Mouse (Mus musculus) lung, postnatal 0 days (tissue): ENCODE results near the gene Antxr1. TPM values are rescaled to one million over a fixed set of nuclear protein-coding genes. Genes with fewer than 3 reads are reported as not detected.

ENCODE experiments used
- ATAC-seq: fragments of 200-750 bp; cut with Nextera tagmentation; 2 replicates; pipeline ENCODE4 v1.8.0; 2017; ENCODE audit warnings: moderate library complexity
- DNase-seq: peaks from one replicate; pipeline ENCODE4 v3.0.0-alpha.2; 2016; ENCODE audit warnings: low spot score
- H3K27ac ChIP-seq: fragments of 300-500 bp; sonication (generic); 2 replicates; pipeline ENCODE4 v1.5.1; 2014; ENCODE audit warnings: antibody characterized with exemption, mild to moderate bottlenecking, low read length, mixed read lengths
- H3K27me3 ChIP-seq: fragments of 300-500 bp; sonication (generic); replicated peaks from 2 replicates; pipeline ENCODE4 v1.6.1; 2014; ENCODE audit warnings: low read length, mixed read lengths; ENCODE audit not compliant: insufficient read depth
- H3K36me3 ChIP-seq: fragments of 300-500 bp; sonication (generic); 2 replicates; pipeline ENCODE4 v1.6.1; 2014; ENCODE audit warnings: low read length, mixed read lengths; ENCODE audit not compliant: insufficient read depth
- H3K4me1 ChIP-seq: fragments of 300-500 bp; sonication (generic); 2 replicates; pipeline ENCODE4 v1.6.1; 2014; ENCODE audit warnings: antibody characterized with exemption, low read depth, low read length, mixed read lengths; ENCODE audit not compliant: insufficient read depth
- H3K4me2 ChIP-seq: fragments of 300-500 bp; sonication (generic); replicated peaks from 2 replicates; pipeline ENCODE4 v1.6.1; 2014; ENCODE audit warnings: low read depth, mild to moderate bottlenecking, low read length, moderate library complexity, mixed read lengths
- H3K4me3 ChIP-seq: fragments of 300-500 bp; sonication (generic); 2 replicates; pipeline ENCODE4 v1.5.1; 2014; ENCODE audit warnings: low read depth, low read length
- H3K9ac ChIP-seq: fragments of 300-500 bp; sonication (generic); replicated peaks from 2 replicates; pipeline ENCODE4 v1.6.1; 2014; ENCODE audit warnings: low read depth, mild to moderate bottlenecking
- H3K9me3 ChIP-seq: fragments of 300-500 bp; sonication (generic); 2 replicates; pipeline ENCODE4 v1.6.1; 2016; ENCODE audit warnings: low read length, mixed read lengths
- CTCF ChIP-seq: IDR thresholded peaks from 2 replicates; pipeline ENCODE4 v1.5.1; 2016; ENCODE audit warnings: antibody characterized with exemption, mild to moderate bottlenecking
- EP300 ChIP-seq: IDR thresholded peaks from 2 replicates; pipeline ENCODE4 v1.6.1; 2016; ENCODE audit warnings: antibody characterized with exemption, mild to moderate bottlenecking, control low read depth
- WGBS: fragments of 180-500 bp; shearing (Covaris S2); extraction: QIAGEN DNeasy Blood & Tissue Kit; methylation state at CpG from one replicate; pipeline ENCODE4 v1.1.7; 2014; 5-methylcytosine and 5-hydroxymethylcytosine counted together
- polyA plus RNA-seq: library from polyadenylated mRNA; unstranded; fragments of >200 nt; fragmentation: Nextera tagmentation; extraction: Ambion mirVana; gene quantifications from 2 replicates; pipeline ENCODE4 v1.2.1, GENCODE M21; 2015

Antxr1 gene
- polyA plus RNA-seq, 1 experiment from 2014 or later: 11.7 TPM

DNA sequence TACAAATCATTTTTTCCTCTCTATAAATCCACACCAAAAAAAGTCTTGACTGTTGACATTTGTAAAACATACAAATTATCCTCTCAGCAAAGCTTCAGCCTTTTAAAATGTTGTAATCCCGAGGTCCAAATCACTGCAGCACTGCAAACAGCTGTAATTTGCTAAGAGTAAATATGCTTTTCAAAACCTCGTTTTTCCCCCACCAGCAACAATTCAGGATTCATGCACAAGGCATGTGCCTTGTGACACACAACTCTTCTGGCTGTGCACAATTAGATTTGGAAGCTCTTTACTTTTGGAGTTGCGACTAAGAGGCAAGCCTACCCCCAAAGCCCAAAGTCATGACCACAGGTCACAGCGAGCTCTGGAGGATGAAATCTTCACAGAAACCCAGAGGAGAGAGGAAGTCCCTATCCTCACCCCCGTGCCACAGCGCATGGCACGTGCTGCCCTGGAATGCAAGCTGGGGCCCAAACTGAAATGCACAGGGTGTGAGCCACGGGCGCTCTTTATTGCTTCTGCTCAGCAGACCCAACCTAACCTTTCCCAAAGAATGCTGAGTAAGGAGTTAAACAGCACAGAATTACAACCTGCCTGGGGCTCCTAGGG is 87.3 kb downstream of the Antxr1 start:
- no peaks in the 10 kb centered on the region for H3K4me1 ChIP-seq
- H3K27me3 ChIP-seq: no peaks in the 10 kb centered on the region
- peak overlapping the region; percentile 15; the same call in 1 of the 2 replicates for H3K27ac ChIP-seq
- TF ChIP-seq EP300 (no peak), CTCF (no peak)
- DNase-seq (peak; percentile 48), ATAC-seq (peak; percentile 38)
- no peaks in the 10 kb centered on the region for H3K9me3 ChIP-seq
- no peak overlapping the region for H3K9ac ChIP-seq
- H3K4me2 ChIP-seq: no peak overlapping the region
- H3K36me3 ChIP-seq: peaks cover 2% of the 10 kb centered on the region; the same call in 1 of the 2 replicates
- H3K4me3 ChIP-seq: no peak overlapping the region
- 66% methylated on average over 9 of the region's 9 CpGs for WGBS

DNA sequence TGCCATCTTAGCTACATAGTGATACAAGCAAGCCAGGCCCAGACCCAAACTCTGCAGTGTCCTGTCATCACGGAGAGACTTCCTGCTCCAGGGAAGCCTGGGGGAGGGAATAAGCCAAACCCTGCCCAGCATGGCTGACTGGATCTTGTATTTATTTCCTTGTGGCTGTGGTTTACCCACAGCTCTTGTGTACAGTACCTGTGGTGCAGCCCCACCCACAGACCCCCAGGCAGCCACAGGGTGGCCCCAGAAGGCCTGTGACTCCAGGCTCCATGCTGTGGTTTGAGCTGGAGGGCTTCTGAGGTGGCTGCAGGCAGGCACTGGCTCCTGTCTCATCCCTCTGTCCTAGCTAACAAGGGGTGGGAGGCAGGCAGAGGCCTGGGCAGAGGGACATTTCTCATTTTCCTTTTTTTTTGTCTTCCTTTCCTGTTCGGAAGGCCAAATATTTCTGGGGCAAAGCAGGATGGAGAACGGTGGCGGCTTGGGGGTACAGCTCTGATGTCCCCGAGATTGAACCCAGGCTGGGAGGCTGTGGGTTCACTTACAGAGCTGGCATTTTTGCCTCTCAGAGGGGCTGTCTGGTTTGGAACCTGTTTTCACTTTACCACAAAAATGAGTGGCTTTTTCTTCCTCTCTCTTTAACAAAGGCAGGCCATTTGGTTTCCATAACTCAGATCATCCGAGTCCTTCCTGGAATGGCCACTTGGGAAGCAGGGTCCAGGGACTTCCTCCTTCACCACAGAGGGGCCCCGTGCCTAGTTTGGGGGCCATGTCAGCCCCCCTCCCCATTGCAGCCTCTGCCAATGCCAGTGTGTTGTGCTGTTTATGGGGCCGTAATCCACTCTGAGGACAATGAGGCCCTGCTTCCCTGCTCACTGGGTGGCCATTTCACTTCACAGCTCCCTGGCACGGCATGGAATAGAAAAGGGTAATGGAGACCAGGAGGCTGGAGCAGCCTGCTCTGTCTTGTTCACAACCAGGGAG is 91.2 kb downstream of the Antxr1 start:
- TF ChIP-seq CTCF: no peak
- TF ChIP-seq EP300: no peak
- Histone ChIP-seq H3K4me1 (no peaks in the 10 kb centered on the region), H3K27ac (no peak overlapping the region), H3K36me3 (0 out of 2 replicates have a peak, but pooled peaks cover 2% of the 10 kb centered on the region), H3K4me3 (no peak overlapping the region), H3K4me2 (no peak overlapping the region), H3K9ac (no peak overlapping the region), H3K9me3 (no peaks in the 10 kb centered on the region), H3K27me3 (no peaks in the 10 kb centered on the region)
- WGBS: 71% methylated on average over 9 of the region's 9 CpGs
- ATAC-seq: no peak
- DNase-seq: no peak

DNA sequence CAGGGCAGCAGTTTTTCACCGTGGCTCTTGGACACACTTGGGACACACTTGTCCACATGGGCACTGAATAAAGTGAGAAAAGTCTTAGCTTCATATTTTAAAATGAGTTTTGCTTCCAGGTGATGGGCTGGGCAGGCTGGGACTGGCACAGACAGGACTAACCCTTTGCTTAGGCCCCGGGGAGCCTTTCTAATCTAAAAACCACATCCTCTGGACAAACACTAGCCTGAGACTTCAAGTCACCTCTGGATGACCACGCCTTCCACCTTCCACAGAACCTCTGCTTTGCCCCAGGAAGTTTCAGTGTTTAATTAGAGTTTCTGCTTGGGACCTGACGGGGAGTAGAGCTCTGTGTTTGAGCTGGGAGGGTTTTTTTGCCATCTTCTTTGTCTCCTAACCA is 98.4 kb downstream of the Antxr1 start:
- Histone ChIP-seq H3K9ac (no peak overlapping the region), H3K4me1 (no peaks in the 10 kb centered on the region), H3K4me3 (no peak overlapping the region), H3K27ac (no peak overlapping the region), H3K36me3 (no peaks in the 10 kb centered on the region), H3K27me3 (no peaks in the 10 kb centered on the region), H3K4me2 (no peak overlapping the region), H3K9me3 (no peaks in the 10 kb centered on the region)
- WGBS: 55% methylated on average over 4 of the region's 4 CpGs
- TF ChIP-seq CTCF: no peak
- TF ChIP-seq EP300: no peak
- ATAC-seq: no peak
- no peak for DNase-seq

DNA sequence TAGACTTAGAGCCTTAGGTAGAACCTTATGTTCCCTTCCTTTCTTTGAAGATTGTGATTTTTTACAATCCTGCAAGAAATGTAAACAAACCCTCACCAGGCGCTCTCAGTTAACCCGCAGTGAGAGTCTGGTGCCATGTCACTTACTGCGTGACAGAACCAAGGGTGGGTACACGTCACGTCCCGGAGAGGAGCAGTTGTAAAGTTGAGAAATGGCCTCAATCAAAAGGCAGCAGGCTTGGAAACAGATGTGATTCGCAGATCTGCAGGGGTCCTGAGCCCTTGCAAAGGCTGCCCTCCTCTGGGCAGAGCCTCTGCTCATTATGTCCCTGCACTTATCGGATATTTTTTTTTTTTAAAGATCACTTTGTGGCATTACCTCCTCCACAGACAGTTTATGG is 99.6 kb downstream of the Antxr1 start:
- 29% methylated on average over 8 of the region's 8 CpGs for WGBS
- ATAC-seq (peak; percentile 25; the same call in 1 of the 2 replicates), DNase-seq (no peak)
- Histone ChIP-seq H3K27ac (no peak overlapping the region; the same call in 1 of the 2 replicates), H3K27me3 (no peaks in the 10 kb centered on the region), H3K4me3 (no peak overlapping the region), H3K4me2 (no peak overlapping the region), H3K9me3 (no peaks in the 10 kb centered on the region), H3K36me3 (no peaks in the 10 kb centered on the region), H3K4me1 (no peaks in the 10 kb centered on the region), H3K9ac (no peak overlapping the region)
- TF ChIP-seq CTCF: peak; percentile 39
- TF ChIP-seq EP300: no peak

DNA sequence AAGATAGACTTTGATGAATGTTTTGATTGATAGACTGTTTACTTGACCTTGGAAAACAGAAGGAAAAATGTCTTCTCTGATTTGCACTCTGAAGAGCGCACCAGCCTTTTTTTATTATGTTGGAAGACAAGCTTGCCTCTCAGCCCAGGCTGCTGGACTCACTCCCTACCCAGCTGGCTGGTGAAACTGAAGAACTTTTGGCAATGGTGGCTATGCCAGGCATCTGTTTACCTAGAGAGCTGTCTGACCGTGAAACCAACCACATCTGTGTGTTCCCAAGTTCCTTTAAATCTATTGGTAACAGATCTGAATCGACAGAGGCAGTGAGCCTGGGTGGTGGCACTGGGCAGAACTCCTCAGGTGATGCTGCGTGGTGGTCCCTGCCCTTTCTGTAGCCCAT is 102.5 kb downstream of the Antxr1 start:
- DNase-seq (no peak), ATAC-seq (no peak)
- 79% methylated on average over 4 of the region's 4 CpGs for WGBS
- TF ChIP-seq CTCF (no peak), EP300 (no peak)
- no peaks in the 10 kb centered on the region for H3K36me3 ChIP-seq
- no peaks in the 10 kb centered on the region for H3K27me3 ChIP-seq
- H3K9me3 ChIP-seq: no peaks in the 10 kb centered on the region
- no peak overlapping the region for H3K4me3 ChIP-seq
- H3K9ac ChIP-seq: no peak overlapping the region
- H3K4me2 ChIP-seq: no peak overlapping the region
- no peak overlapping the region for H3K27ac ChIP-seq
- no peaks in the 10 kb centered on the region for H3K4me1 ChIP-seq

DNA sequence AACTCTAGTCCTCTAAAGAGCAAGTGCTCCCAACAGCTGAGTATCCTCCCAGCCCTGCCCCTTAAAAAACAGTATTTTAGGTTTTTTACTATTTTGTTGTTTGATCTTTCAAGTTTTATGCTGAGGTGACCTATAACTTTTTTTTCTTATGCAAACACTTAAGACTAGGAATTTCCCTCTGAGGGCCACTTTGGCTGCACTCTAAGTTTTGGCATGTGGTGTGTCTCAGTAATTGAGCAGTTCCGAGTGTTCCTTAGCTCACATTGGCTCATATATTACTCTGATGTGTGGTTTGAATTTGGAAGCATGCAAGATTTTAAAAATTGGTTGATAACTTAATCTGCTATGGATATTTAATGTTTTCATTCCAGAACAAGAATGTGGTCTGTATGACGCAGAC is 105.6 kb downstream of the Antxr1 start:
- peak; percentile 56; the same call in 1 of the 2 replicates for ATAC-seq
- no peak overlapping the region for H3K27ac ChIP-seq
- H3K9me3 ChIP-seq: no peaks in the 10 kb centered on the region
- WGBS: 67% methylated on average over 2 of the region's 2 CpGs
- peak; percentile 53 for DNase-seq
- H3K9ac ChIP-seq: no peak overlapping the region
- no peaks in the 10 kb centered on the region for H3K27me3 ChIP-seq
- no peak for TF ChIP-seq CTCF
- peak; percentile 53; the same call in 1 of the 2 replicates for TF ChIP-seq EP300
- 0 out of 2 replicates have a peak, but pooled peaks cover 2% of the 10 kb centered on the region for H3K4me1 ChIP-seq
- H3K36me3 ChIP-seq: no peaks in the 10 kb centered on the region
- no peak overlapping the region for H3K4me3 ChIP-seq
- H3K4me2 ChIP-seq: no peak overlapping the region
